Mouse (Mus musculus): ENCODE measurements around the gene Fastkd3.
A peak's percentile ranks its signal among the peaks of the same experiment; 100 is the strongest.
"Not testable (repeated sequence)": the region's sequence is repeated elsewhere in the genome, so short reads cannot be mapped to it uniquely, and the experiment has no call there.

Gene Fastkd3

DNA sequence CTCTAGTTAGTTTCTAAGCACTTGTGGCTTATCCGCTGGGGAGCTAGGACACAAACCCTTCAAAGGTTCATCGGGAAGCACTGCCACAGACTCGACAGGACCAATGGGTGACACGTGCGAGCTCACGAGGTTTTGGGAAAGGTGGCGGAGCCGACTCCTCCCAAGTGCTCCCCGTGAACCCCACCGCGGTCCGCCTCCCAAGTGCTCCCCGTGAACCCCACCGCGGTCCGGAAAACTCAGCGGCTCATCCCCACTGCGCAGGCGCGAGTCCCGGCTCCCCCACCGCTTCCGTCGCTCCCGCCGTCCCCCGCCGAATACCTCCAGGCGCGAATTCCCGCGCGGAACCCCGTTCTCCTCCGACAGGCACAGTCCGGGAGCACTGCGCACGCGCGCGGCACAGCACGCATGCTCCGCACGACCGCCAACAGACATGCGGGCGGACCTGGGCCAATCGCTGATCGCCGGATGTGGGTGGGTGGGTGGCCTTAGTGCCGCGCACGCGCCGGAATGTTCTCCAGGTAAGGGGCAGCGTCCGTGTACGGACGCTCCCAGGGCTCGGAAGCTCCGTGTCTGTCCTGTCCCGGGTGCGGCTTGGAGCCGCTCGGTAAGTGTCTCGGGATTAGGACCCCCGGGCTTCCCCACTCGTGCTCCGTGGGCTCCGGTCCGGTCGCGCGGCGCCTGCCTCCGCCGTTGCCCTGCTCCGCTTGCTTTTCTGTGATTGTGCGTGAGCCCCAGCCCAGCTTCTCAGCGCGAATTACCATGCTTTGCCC, at the start of gene Fastkd3, which contains the start of gene Mtrr:
Gene Fastkd3, plus strand, starts transcription at position 488 of the 770 bp plus-strand sequence.
Gene Mtrr, minus strand, starts transcription at position 403 of the 770 bp plus-strand sequence.
- DNase-seq: peak; percentile 98

GRCm38 (mm10) chr13:68553391-68553790, 28.6 kb upstream of the Fastkd3 start:
- not testable (repeated sequence) for DNase-seq

GRCm38 (mm10) chr13:68568110-68568509, 13.9 kb upstream of the Fastkd3 start:
- DNase-seq: no peak

DNA sequence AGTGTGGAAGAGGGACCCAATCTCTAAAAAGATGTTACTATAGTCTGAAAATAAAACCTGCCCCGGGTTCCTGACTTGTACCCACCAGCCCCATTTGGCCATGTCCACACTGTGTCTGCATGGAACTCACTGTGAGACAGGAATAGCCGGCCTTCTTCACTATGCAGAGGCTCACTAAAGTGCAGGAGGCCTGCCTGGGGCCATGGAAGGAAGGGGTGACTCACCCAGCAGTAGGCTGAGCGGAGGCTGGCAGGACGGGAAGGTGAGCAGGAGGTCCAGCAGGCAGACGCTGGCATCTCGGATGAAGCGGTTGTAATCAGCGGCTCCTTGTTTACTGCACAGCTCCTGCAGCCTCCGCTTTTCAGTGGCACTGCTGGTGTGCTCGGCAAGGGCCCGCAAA, 13.5 kb upstream of the Fastkd3 start:
- DNase-seq: no peak

DNA sequence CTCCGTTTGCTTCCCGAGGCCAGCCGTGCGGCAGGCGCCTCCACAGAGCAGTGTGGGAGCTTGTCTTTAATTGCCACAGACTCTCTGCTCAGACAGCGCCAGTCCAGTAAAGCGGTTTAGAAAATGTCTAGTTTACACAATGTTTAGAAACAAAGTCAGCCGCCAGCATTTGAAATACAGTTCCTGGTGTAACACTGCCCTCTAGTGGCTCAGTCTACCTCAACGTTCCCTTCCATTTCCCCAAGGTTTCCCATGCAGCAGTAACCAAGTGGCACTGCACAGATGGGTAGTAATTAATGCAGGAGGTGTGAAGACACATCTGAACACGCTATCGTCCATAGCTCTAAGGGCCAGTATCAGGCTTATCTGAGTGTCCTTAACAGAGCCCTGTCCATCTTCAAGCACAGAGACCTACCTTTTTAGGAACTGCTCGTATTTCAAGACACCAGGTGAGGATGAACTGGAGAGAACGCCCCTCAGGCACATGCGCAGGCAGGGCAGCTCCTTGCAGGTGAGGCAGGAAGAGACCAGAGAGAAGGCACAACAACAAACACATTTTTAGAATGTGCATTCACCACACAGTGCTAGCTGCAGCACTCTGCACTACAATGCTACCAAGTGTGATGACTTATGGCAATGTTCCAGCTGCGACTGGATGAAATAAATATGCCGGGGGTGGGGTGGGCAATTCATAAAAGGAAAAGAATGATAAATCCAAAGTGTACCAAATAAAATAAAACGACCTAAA, 12.3 kb upstream of the Fastkd3 start:
- no peak for DNase-seq

DNA sequence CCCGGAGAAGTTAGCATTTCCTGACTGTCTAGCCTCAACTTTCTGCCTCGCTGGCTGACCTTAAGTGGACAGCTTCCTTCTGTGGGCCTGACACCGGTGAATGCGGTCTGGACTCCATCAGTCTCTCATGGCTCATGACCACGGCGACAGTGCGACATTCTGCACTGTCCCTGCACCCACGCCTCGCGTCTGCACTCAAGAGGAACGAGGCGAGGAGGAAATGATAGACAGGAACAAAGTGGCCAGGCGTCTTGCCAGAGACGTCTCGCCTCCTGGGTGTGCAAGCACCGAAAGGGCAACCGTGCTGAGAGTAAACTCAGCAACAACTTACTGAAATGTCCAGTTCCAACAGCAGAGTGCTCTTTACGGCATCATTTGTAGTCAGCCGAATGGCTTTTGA, 9.8 kb upstream of the Fastkd3 start:
- DNase-seq: no peak

DNA sequence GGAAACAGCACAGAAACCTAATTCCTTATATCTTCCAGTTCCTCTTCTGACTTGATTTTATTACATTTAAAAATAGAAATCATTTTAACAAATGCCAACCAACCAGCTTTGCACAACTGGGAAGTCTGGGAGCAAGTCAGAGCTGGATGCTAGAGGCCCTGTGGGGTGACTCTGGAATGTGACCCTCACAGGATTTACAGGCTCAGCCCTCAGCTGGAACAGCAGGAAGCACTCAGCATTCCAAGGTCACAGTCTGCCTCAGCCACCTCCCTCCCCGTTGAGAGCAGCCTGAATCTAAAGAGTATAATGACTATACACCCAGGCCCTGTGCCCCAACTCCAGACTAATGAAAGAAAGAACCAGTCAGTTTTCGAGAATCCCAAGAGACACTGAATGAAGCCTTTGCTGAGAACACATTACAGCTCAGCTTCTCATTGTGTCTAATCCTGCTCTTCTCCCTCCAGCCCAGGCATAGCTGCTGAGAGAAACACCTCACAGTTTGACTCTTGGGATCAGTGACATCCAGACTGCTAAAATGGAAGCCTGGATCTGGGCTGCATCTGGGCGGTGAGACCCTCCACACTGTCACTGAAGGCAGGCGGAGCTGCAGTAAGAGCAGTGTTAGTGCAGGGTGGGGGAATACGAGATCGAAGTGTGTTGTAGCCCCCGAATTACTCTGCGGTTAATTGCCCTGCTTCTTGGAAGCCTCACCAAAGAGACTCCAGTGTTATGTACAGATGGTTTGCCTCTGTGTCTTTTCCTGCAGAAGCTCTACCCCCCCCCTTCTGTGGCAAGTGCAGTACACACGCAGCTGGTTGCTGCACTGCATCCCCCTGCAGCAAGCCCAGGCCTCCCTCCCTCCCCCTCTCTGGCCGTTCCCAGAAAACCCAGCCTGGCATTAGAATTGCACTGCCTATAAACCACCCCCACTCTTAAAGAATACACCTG, 8.8 kb upstream of the Fastkd3 start:
- no peak for DNase-seq

DNA sequence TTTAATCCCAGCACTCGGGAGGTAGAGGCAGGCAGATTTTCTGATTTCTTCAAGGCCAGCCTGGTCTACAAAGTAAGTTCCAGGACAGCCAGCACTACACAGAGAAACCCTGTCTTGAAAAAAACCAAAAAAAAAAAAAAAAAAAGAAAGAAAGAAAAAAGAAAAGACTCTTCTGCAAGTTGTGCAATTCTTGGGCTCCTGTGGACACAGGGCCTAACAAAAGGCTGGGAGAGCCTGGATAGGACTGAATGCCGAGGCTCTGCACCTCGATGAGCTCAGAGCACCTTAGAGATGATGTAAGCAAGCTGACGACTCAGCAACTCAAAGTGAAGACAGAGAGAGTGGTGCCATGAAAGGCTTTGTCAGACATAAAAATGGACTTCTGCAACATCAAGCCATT, 7.6 kb upstream of the Fastkd3 start:
- DNase-seq: no peak

GRCm38 (mm10) chr13:68577945-68578344, 4.1 kb upstream of the Fastkd3 start:
- no peak for DNase-seq

GRCm38 (mm10) chr13:68581086-68581740, 821 bp upstream of the Fastkd3 start:
- no peak for DNase-seq

DNA sequence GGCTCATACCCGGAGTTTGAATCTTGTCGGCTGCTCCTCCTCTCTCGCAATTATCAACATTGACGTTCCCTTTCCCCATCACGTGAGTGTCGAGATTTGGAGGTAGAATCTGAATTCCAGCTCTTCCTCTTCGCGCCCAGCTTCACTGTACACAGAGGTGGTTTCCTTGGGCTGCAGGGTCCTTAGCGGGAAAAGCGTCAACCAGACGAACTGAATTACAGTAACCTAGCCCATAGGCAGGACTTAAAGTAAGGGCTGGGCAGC, 415 bp downstream of the Fastkd3 start:
- no peak for DNase-seq

GRCm38 (mm10) chr13:68583961-68584360, 1.9 kb downstream of the Fastkd3 start:
- DNase-seq: peak; percentile 32

- DNase-seq: no peak
These were observed 3.4 kb downstream of the Fastkd3 start for GRCm38 (mm10) chr13:68585441-68585840.

DNA sequence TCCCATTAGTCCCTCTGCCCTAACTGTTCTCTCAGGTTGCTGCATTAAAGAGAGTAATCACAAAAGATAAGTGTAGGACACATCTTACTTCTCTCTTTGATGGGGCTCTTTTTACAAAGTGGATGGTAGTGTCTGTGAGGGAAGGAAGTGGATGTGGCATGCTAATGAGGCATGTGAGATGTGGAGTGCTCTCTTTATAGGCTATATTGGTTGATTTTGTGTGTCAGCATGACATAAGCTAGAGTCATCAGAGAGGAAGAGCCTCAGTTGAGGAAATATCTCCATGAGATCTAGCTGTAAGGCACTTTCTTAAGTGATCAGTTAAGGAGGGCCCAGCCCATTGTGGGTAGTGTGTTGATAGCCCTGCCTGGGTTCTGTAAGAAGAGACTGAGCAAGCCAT, 6.3 kb downstream of the Fastkd3 start:
- no peak for DNase-seq

DNA sequence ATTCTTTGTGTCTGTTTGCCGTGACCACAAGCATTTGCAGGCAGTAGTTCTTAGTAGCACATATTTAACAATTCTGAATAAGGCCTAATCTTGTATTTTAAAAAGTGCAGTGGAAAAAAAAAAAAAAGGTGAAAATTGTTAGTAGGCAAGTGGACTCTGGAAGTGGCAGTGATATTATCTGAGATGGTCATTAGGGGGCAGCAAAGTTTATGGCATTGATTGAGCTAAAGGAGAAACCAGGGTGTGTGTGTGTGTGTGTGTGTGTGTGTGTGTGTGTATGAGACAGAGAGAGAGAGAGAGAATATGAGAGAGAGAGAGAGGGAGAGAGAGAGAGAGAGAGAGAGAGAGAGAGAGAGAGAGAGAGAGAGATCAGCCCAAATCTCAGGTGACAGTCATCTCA, 11.8 kb downstream of the Fastkd3 start:
- DNase-seq: no peak

GRCm38 (mm10) chr13:68597199-68597598, 15.2 kb downstream of the Fastkd3 start, which contains the start of gene 1700001L19Rik:
1700001L19Rik (plus strand) TSS chr13:68597421.
- DNase-seq: no peak

DNA sequence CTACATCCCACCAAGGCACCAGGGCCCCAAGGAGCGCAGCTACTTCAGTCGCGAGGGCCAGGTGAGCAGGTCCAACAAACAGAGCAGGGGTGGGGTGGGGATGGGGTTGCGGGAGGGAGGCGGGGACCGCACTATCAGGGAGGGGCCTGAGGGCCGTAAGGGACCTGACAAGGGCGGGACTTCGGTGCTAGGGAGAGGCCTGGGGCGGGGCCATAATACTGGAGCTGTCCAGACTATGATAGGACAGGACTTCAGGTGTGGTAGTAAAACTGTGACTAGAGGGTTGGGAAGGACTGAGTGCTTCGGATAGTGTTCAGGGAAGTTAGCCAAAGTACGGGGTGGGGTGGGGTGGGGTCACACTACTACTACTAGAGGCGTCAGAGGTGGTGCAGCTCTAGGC, 15.6 kb downstream of the Fastkd3 start:
- DNase-seq: no peak

DNA sequence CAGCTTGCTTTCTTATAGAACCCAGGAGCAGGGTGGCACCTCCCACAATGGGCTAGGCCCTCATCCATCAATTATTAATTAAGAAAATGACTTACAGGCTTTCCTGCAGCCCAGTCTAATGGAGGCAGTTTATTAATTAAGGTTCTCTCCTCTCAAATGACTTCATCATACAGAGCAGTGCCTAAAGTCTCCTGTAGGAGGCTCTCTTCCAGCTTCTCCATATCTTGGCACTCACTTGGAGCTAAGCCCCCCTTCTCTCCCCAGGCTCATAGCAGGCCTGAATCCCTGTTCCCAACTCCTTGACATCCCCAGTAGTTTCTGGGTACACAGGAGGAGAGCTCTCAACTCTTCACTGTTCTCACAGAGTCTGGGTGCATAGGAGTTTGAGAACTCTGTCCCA, 16.9 kb downstream of the Fastkd3 start:
- DNase-seq: no peak

DNA sequence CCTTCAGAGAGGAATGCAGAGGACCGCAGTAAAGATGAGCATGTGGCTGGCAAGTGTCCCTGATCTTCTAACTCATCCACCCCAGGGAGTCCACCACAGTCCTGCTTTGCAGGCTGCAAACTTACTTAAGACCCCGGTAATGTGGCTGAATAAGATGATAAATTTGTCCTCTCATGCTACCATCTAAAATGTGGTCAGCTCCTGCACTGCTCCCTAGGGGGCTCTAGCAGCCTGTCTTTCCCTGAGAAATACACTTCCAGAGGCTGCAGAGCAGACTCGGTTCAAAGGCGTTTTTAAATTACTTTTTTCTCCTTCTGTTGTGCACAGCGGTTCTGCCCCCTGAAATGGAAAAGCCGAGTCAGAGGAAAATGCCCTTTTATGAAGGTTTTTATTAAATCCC, 19.1 kb downstream of the Fastkd3 start:
- DNase-seq: no peak

DNA sequence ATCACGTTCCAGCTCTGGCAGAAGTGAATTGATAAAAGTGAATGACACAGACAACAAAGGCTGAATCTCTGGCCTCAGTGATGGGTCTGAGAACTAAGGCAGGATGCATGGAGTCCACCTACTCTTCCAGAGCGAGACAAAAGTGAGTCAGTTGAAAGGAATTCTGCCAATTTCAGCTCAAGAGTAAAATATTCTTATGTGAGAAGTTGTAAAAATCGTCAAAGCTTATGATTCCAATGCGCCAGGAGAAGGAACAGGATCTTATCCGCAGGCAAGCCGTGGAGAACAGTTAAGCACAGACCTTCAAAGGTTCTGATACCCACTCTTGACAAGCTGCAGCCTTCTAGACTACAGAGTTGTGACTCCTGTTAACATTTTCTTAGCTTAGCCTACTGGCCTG, 21.1 kb downstream of the Fastkd3 start:
- DNase-seq: no peak

DNA sequence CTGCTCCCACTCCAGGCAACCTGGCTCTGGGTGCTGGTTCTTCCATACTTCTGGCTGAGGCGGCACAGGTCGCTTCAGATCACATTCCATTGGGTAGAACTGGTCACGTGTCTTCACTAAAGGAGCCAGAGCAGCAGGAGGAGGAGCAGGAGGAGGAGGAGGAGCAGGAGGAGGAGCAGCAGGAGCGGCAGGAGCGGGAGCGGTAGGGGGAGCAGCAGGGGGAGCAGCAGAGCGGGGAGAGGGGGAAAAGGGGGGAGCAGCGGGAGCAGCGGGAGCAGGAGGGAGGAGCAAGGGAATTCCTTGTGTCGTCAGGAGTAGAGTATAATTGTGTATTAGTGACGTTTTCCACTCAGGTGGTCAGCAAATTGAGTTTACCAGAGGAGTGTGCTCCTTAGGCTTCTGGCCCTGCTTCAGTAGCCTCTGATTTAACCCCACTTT, 23.7 kb downstream of the Fastkd3 start:
- DNase-seq: peak; percentile 15

- no peak for DNase-seq
These were observed 25.8 kb downstream of the Fastkd3 start for GRCm38 (mm10) chr13:68607652-68608405.
